Mouse (Mus musculus): ENCODE data around the gene Llph. TPM values are rescaled to one million over a fixed set of nuclear protein-coding genes. Genes with fewer than 3 reads are reported as not detected.
A peak's percentile ranks its signal among the peaks of the same experiment; 100 is the strongest.
"Not testable (repeated sequence)": the region's sequence is repeated elsewhere in the genome, so short reads cannot be mapped to it uniquely, and the experiment has no call there.

The Llph gene
- polyA plus RNA-seq, 1 experiment from 2014 or later = 54.5 TPM

- WGBS = 56% methylated on average over 6 of the region's 6 CpGs
- Histone ChIP-seq H3K4me2 (ENCODE audit: low read depth, low read length) (peak overlapping the region; percentile 79), H3K4me1 (ENCODE audit: control insufficient read depth, insufficient read depth, low read length) (peaks cover 8% of the 10 kb centered on the region; the same call in 1 of the 2 replicates), H3K4me3 (ENCODE audit: low read length) (peak overlapping the region; percentile 96), H3K9me3 (ENCODE audit: control insufficient read depth, low read length) (peaks cover 4% of the 10 kb centered on the region; the same call in 1 of the 2 replicates), H3K27me3 (replicated peaks; ENCODE audit: control insufficient read depth, insufficient read depth, low read length) (no peaks in the 10 kb centered on the region), H3K9ac (ENCODE audit: low read depth, low read length) (peak overlapping the region; percentile 92; the same call in 1 of the 2 replicates), H3K27ac (ENCODE audit: low read length) (no peak overlapping the region), H3K36me3 (ENCODE audit: control insufficient read depth, insufficient read depth, low read length) (no peaks in the 10 kb centered on the region)
- ATAC-seq = peak; percentile 16; the same call in 1 of the 2 replicates
Measured at GRCm38 (mm10) chr10:120209539-120209925, 17.3 kb upstream of the Llph start.

GRCm38 (mm10) chr10:120210096-120210495, 16.8 kb upstream of the Llph start:
- Histone ChIP-seq H3K9ac (ENCODE audit: low read depth, low read length) (no peak overlapping the region), H3K4me3 (ENCODE audit: low read length) (peak overlapping the region; percentile 96; the same call in 1 of the 2 replicates), H3K4me2 (ENCODE audit: low read depth, low read length) (peak overlapping the region; percentile 79), H3K4me1 (ENCODE audit: control insufficient read depth, insufficient read depth, low read length) (peaks cover 8% of the 10 kb centered on the region; the same call in 1 of the 2 replicates), H3K36me3 (ENCODE audit: control insufficient read depth, insufficient read depth, low read length) (no peaks in the 10 kb centered on the region), H3K27me3 (replicated peaks; ENCODE audit: control insufficient read depth, insufficient read depth, low read length) (no peaks in the 10 kb centered on the region), H3K27ac (ENCODE audit: low read length) (no peak overlapping the region), H3K9me3 (ENCODE audit: control insufficient read depth, low read length) (peaks cover 4% of the 10 kb centered on the region; the same call in 1 of the 2 replicates)
- 69% methylated on average over 3 of the region's 3 CpGs for WGBS
- ATAC-seq = 0 out of 2 replicates have a peak, but pooled peaks have one; percentile 19

- H3K4me2 ChIP-seq (ENCODE audit: low read depth, low read length); H3K4me1 ChIP-seq (ENCODE audit: control insufficient read depth, insufficient read depth, low read length); H3K9ac ChIP-seq (ENCODE audit: low read depth, low read length); H3K36me3 ChIP-seq (ENCODE audit: control insufficient read depth, insufficient read depth, low read length); ATAC-seq; H3K9me3 ChIP-seq (ENCODE audit: control insufficient read depth, low read length); H3K4me3 ChIP-seq (ENCODE audit: low read length); H3K27me3 ChIP-seq (replicated peaks; ENCODE audit: control insufficient read depth, insufficient read depth, low read length); H3K27ac ChIP-seq (ENCODE audit: low read length): not testable (repeated sequence)
- WGBS = 78% methylated on average over 1 of the region's 1 CpGs
Measured at GRCm38 (mm10) chr10:120217099-120217498, 9.8 kb upstream of the Llph start.

- Histone ChIP-seq H3K4me2 (ENCODE audit: low read depth, low read length) (no peak overlapping the region), H3K27ac (ENCODE audit: low read length) (no peak overlapping the region), H3K4me3 (ENCODE audit: low read length) (no peak overlapping the region), H3K9me3 (ENCODE audit: control insufficient read depth, low read length) (no peaks in the 10 kb centered on the region), H3K36me3 (ENCODE audit: control insufficient read depth, insufficient read depth, low read length) (peaks cover 5% of the 10 kb centered on the region; the same call in 1 of the 2 replicates), H3K9ac (ENCODE audit: low read depth, low read length) (no peak overlapping the region), H3K27me3 (replicated peaks; ENCODE audit: control insufficient read depth, insufficient read depth, low read length) (no peaks in the 10 kb centered on the region), H3K4me1 (ENCODE audit: control insufficient read depth, insufficient read depth, low read length) (no peaks in the 10 kb centered on the region)
- ATAC-seq = no peak
- WGBS = 89% methylated on average over 10 of the region's 10 CpGs
Measured at GRCm38 (mm10) chr10:120218996-120219395, 7.9 kb upstream of the Llph start.

GRCm38 (mm10) chr10:120219578-120220359, 7.1 kb upstream of the Llph start:
- H3K4me3 ChIP-seq (ENCODE audit: low read length) = no peak overlapping the region
- no peaks in the 10 kb centered on the region for H3K4me1 ChIP-seq (ENCODE audit: control insufficient read depth, insufficient read depth, low read length)
- H3K27me3 ChIP-seq (replicated peaks; ENCODE audit: control insufficient read depth, insufficient read depth, low read length) = no peaks in the 10 kb centered on the region
- ATAC-seq = peak; percentile 58; the same call in 1 of the 2 replicates
- 73% methylated on average over 14 of the region's 14 CpGs for whole genome bisulfite sequencing
- H3K9me3 ChIP-seq (ENCODE audit: control insufficient read depth, low read length) = no peaks in the 10 kb centered on the region
- H3K27ac ChIP-seq (ENCODE audit: low read length) = no peak overlapping the region
- no peak overlapping the region for H3K9ac ChIP-seq (ENCODE audit: low read depth, low read length)
- no peak overlapping the region for H3K4me2 ChIP-seq (ENCODE audit: low read depth, low read length)
- peaks cover 5% of the 10 kb centered on the region; the same call in 1 of the 2 replicates for H3K36me3 ChIP-seq (ENCODE audit: control insufficient read depth, insufficient read depth, low read length)

- WGBS = 55% methylated on average over 7 of the region's 7 CpGs
- H3K4me1 ChIP-seq (ENCODE audit: control insufficient read depth, insufficient read depth, low read length) = no peaks in the 10 kb centered on the region
- no peaks in the 10 kb centered on the region for H3K27me3 ChIP-seq (replicated peaks; ENCODE audit: control insufficient read depth, insufficient read depth, low read length)
- peaks cover 5% of the 10 kb centered on the region; the same call in 1 of the 2 replicates for H3K36me3 ChIP-seq (ENCODE audit: control insufficient read depth, insufficient read depth, low read length)
- no peak overlapping the region for H3K4me3 ChIP-seq (ENCODE audit: low read length)
- H3K4me2 ChIP-seq (ENCODE audit: low read depth, low read length) = no peak overlapping the region
- no peaks in the 10 kb centered on the region for H3K9me3 ChIP-seq (ENCODE audit: control insufficient read depth, low read length)
- ATAC-seq = no peak
- H3K9ac ChIP-seq (ENCODE audit: low read depth, low read length) = no peak overlapping the region
- H3K27ac ChIP-seq (ENCODE audit: low read length) = no peak overlapping the region
Measured at GRCm38 (mm10) chr10:120220776-120221175, 6.1 kb upstream of the Llph start.

- 33% methylated on average over 5 of the region's 5 CpGs for WGBS
- Histone ChIP-seq H3K36me3 (ENCODE audit: control insufficient read depth, insufficient read depth, low read length) (peaks cover 6% of the 10 kb centered on the region; the same call in 1 of the 2 replicates), H3K4me3 (ENCODE audit: low read length) (no peak overlapping the region), H3K27me3 (replicated peaks; ENCODE audit: control insufficient read depth, insufficient read depth, low read length) (no peaks in the 10 kb centered on the region), H3K27ac (ENCODE audit: low read length) (no peak overlapping the region), H3K9me3 (ENCODE audit: control insufficient read depth, low read length) (no peaks in the 10 kb centered on the region), H3K9ac (ENCODE audit: low read depth, low read length) (no peak overlapping the region), H3K4me2 (ENCODE audit: low read depth, low read length) (no peak overlapping the region), H3K4me1 (ENCODE audit: control insufficient read depth, insufficient read depth, low read length) (peaks cover 4% of the 10 kb centered on the region)
- no peak for ATAC-seq
Measured at GRCm38 (mm10) chr10:120231718-120232117, 4.8 kb downstream of the Llph start.

- Histone ChIP-seq H3K9me3 (ENCODE audit: control insufficient read depth, low read length) (no peaks in the 10 kb centered on the region), H3K4me1 (ENCODE audit: control insufficient read depth, insufficient read depth, low read length) (no peaks in the 10 kb centered on the region; the same call in 1 of the 2 replicates), H3K9ac (ENCODE audit: low read depth, low read length) (peak overlapping the region; percentile 59), H3K27ac (ENCODE audit: low read length) (no peak overlapping the region; the same call in 1 of the 2 replicates), H3K36me3 (ENCODE audit: control insufficient read depth, insufficient read depth, low read length) (peaks cover 6% of the 10 kb centered on the region; the same call in 1 of the 2 replicates), H3K4me3 (ENCODE audit: low read length) (peak overlapping the region; percentile 14), H3K27me3 (replicated peaks; ENCODE audit: control insufficient read depth, insufficient read depth, low read length) (no peaks in the 10 kb centered on the region), H3K4me2 (ENCODE audit: low read depth, low read length) (peak overlapping the region; percentile 37)
- WGBS = 25% methylated on average over 18 of the region's 18 CpGs
- peak; percentile 62 for ATAC-seq
Measured at GRCm38 (mm10) chr10:120233655-120234367, 6.9 kb downstream of the Llph start.

- no peaks in the 10 kb centered on the region for H3K4me1 ChIP-seq (ENCODE audit: control insufficient read depth, insufficient read depth, low read length)
- H3K9me3 ChIP-seq (ENCODE audit: control insufficient read depth, low read length) = no peaks in the 10 kb centered on the region
- no peaks in the 10 kb centered on the region for H3K36me3 ChIP-seq (ENCODE audit: control insufficient read depth, insufficient read depth, low read length)
- no peak for ATAC-seq
- H3K9ac ChIP-seq (ENCODE audit: low read depth, low read length) = no peak overlapping the region
- H3K27ac ChIP-seq (ENCODE audit: low read length) = no peak overlapping the region
- H3K4me2 ChIP-seq (ENCODE audit: low read depth, low read length) = no peak overlapping the region
- no peaks in the 10 kb centered on the region for H3K27me3 ChIP-seq (replicated peaks; ENCODE audit: control insufficient read depth, insufficient read depth, low read length)
- 68% methylated on average over 9 of the region's 9 CpGs for WGBS
- no peak overlapping the region for H3K4me3 ChIP-seq (ENCODE audit: low read length)
Measured at GRCm38 (mm10) chr10:120236855-120237254, 10.0 kb downstream of the Llph start.

All from intestine, embryonic 16.5 days (tissue).